Mouse (Mus musculus): ENCODE measurements around the gene Kcna2. TPM values are rescaled to one million over a fixed set of nuclear protein-coding genes. Genes with fewer than 3 reads are reported as not detected.

Gene Kcna2
- polyA plus RNA-seq, 1 experiment from 2014 or later = 2.6 TPM

DNA sequence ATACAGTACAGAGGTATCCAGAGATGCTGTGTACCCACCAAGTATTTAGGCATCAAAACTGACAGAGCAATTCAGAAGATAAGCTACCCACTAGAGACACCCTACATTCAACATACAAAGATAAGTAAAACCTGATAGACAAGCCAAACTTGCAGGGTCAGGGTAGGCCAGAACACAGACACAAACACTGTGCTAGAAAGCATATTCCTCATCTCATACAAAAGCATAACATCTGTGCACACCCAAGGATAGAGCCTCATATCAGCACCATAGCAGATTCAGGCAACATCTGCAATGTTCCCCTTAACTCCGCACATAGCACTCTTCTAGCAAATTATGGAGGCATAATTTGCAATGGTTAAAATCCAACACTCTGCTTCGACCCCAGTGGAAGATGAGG, 23.8 kb upstream of the Kcna2 start:
- no peak for ATAC-seq
- Histone ChIP-seq H3K27me3 (replicated peaks; ENCODE audit: control insufficient read depth, insufficient read depth, low read length) (no peaks in the 10 kb centered on the region), H3K4me1 (ENCODE audit: control insufficient read depth, insufficient read depth, low read depth, low read length) (no peaks in the 10 kb centered on the region), H3K4me3 (ENCODE audit: low read length) (no peak overlapping the region), H3K9ac (ENCODE audit: low read depth, low read length) (no peak overlapping the region), H3K4me2 (ENCODE audit: low read length) (no peak overlapping the region), H3K36me3 (ENCODE audit: control insufficient read depth, insufficient read depth, low read length) (no peaks in the 10 kb centered on the region), H3K27ac (ENCODE audit: low read depth, low read length) (no peak overlapping the region), H3K9me3 (ENCODE audit: control insufficient read depth, low read length) (no peaks in the 10 kb centered on the region)
- WGBS = 88% methylated on average over 2 of the region's 2 CpGs

- Histone ChIP-seq H3K9me3 (ENCODE audit: control insufficient read depth, low read length) (no peaks in the 10 kb centered on the region), H3K4me2 (ENCODE audit: low read length) (no peak overlapping the region), H3K27me3 (replicated peaks; ENCODE audit: control insufficient read depth, insufficient read depth, low read length) (no peaks in the 10 kb centered on the region), H3K4me3 (ENCODE audit: low read length) (no peak overlapping the region), H3K4me1 (ENCODE audit: control insufficient read depth, insufficient read depth, low read depth, low read length) (no peaks in the 10 kb centered on the region), H3K9ac (ENCODE audit: low read depth, low read length) (no peak overlapping the region), H3K27ac (ENCODE audit: low read depth, low read length) (no peak overlapping the region), H3K36me3 (ENCODE audit: control insufficient read depth, insufficient read depth, low read length) (no peaks in the 10 kb centered on the region)
- no peak for ATAC-seq
- 84% methylated on average over 3 of the region's 3 CpGs for WGBS
Measured at GRCm38 (mm10) chr3:107080803-107081202, 20.1 kb upstream of the Kcna2 start.

DNA sequence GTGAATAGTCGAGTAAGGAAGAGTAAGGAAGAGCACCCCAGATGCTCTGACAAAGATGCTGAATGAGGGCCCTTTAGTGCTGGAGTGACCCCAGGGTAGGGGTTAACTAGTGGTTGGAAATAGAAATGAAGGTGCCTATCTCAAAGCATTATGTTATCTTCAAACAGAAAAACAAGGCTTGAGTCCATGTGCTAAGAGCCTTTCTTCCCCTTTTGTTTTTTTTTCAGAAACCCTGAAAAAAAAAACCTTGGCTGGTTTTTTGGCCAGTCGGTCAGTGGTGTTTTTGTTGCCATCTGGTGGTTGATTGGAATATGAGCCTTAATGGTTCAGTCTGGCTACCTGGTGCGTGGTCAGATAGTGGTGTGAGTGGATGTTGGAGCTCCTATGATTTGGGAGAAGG, 19.7 kb upstream of the Kcna2 start:
- no peak overlapping the region for H3K4me3 ChIP-seq (ENCODE audit: low read length)
- no peak overlapping the region for H3K9ac ChIP-seq (ENCODE audit: low read depth, low read length)
- no peak overlapping the region for H3K27ac ChIP-seq (ENCODE audit: low read depth, low read length)
- ATAC-seq = no peak
- H3K27me3 ChIP-seq (replicated peaks; ENCODE audit: control insufficient read depth, insufficient read depth, low read length) = no peaks in the 10 kb centered on the region
- no peak overlapping the region for H3K4me2 ChIP-seq (ENCODE audit: low read length)
- no peaks in the 10 kb centered on the region for H3K36me3 ChIP-seq (ENCODE audit: control insufficient read depth, insufficient read depth, low read length)
- 22% methylated on average over 3 of the region's 3 CpGs for WGBS
- no peaks in the 10 kb centered on the region for H3K4me1 ChIP-seq (ENCODE audit: control insufficient read depth, insufficient read depth, low read depth, low read length)
- H3K9me3 ChIP-seq (ENCODE audit: control insufficient read depth, low read length) = no peaks in the 10 kb centered on the region

DNA sequence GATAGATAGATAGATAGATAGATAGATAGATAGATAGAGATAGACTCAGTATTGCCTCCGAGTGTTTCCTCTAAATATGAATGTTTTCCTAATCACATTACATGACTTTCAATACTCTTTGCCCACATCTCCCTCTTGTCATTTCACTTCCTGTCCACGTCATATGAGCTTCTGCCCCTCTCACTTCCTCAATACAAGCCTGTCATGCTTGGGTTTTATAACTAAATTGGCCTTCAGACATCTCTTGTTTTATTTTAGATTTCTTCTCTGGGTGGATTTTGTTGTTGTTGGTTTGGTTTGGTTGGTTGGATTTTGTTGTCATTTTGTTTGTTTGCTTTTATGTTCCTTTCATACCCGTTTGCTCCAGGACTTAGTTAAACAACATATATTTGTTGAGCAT, 16.4 kb upstream of the Kcna2 start:
- H3K4me2 ChIP-seq (ENCODE audit: low read length) = no peak overlapping the region
- WGBS = 81% methylated on average over 3 of the region's 3 CpGs
- H3K9me3 ChIP-seq (ENCODE audit: control insufficient read depth, low read length) = no peaks in the 10 kb centered on the region
- H3K9ac ChIP-seq (ENCODE audit: low read depth, low read length) = no peak overlapping the region
- H3K4me3 ChIP-seq (ENCODE audit: low read length) = no peak overlapping the region
- H3K27ac ChIP-seq (ENCODE audit: low read depth, low read length) = no peak overlapping the region
- no peaks in the 10 kb centered on the region for H3K27me3 ChIP-seq (replicated peaks; ENCODE audit: control insufficient read depth, insufficient read depth, low read length)
- no peaks in the 10 kb centered on the region for H3K4me1 ChIP-seq (ENCODE audit: control insufficient read depth, insufficient read depth, low read depth, low read length)
- H3K36me3 ChIP-seq (ENCODE audit: control insufficient read depth, insufficient read depth, low read length) = no peaks in the 10 kb centered on the region
- no peak for ATAC-seq

DNA sequence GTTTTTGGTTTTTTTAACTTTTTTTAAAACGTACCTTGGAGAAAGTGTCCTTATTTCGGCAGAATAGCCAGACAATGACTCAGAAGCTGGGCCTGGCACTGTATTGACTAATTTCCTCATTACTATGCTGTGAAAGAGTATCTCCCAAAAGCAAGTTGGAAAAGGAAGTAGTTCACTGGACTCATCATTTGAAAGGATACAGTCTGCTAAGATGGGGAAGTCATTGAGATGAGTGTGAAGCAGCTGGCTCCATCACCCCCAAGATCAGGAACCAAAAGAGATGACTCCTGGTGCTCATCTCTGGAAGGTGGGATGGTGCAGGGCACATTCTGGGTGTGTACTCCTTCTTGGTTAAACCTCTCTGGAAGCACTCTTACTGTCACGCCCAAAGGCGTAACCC, 13.5 kb upstream of the Kcna2 start:
- WGBS = 89% methylated on average over 4 of the region's 4 CpGs
- no peak for ATAC-seq
- H3K4me1 ChIP-seq (ENCODE audit: control insufficient read depth, insufficient read depth, low read depth, low read length) = no peaks in the 10 kb centered on the region

GRCm38 (mm10) chr3:107088820-107089219, 12.1 kb upstream of the Kcna2 start:
- Histone ChIP-seq H3K9me3 (ENCODE audit: control insufficient read depth, low read length) (no peaks in the 10 kb centered on the region), H3K9ac (ENCODE audit: low read depth, low read length) (no peak overlapping the region), H3K4me3 (ENCODE audit: low read length) (no peak overlapping the region), H3K27ac (ENCODE audit: low read depth, low read length) (no peak overlapping the region), H3K4me2 (ENCODE audit: low read length) (no peak overlapping the region), H3K27me3 (replicated peaks; ENCODE audit: control insufficient read depth, insufficient read depth, low read length) (no peaks in the 10 kb centered on the region), H3K4me1 (ENCODE audit: control insufficient read depth, insufficient read depth, low read depth, low read length) (no peaks in the 10 kb centered on the region), H3K36me3 (ENCODE audit: control insufficient read depth, insufficient read depth, low read length) (no peaks in the 10 kb centered on the region)
- WGBS = 77% methylated on average over 3 of the region's 3 CpGs
- no peak for ATAC-seq

More for the DNA sequence above, 13.5 kb upstream of the Kcna2 start:
- no peaks in the 10 kb centered on the region for H3K9me3 ChIP-seq (ENCODE audit: control insufficient read depth, low read length)
- no peaks in the 10 kb centered on the region for H3K36me3 ChIP-seq (ENCODE audit: control insufficient read depth, insufficient read depth, low read length)
- no peak overlapping the region for H3K4me3 ChIP-seq (ENCODE audit: low read length)
- no peaks in the 10 kb centered on the region for H3K27me3 ChIP-seq (replicated peaks; ENCODE audit: control insufficient read depth, insufficient read depth, low read length)
- no peak overlapping the region for H3K4me2 ChIP-seq (ENCODE audit: low read length)
- no peak overlapping the region for H3K9ac ChIP-seq (ENCODE audit: low read depth, low read length)
- no peak overlapping the region for H3K27ac ChIP-seq (ENCODE audit: low read depth, low read length)

GRCm38 (mm10) chr3:107089475-107089874, 11.5 kb upstream of the Kcna2 start:
- WGBS = 72% methylated on average over 3 of the region's 3 CpGs
- no peak overlapping the region for H3K27ac ChIP-seq (ENCODE audit: low read depth, low read length)
- ATAC-seq = no peak
- H3K4me2 ChIP-seq (ENCODE audit: low read length) = no peak overlapping the region
- no peaks in the 10 kb centered on the region for H3K9me3 ChIP-seq (ENCODE audit: control insufficient read depth, low read length)
- no peaks in the 10 kb centered on the region for H3K4me1 ChIP-seq (ENCODE audit: control insufficient read depth, insufficient read depth, low read depth, low read length)
- no peaks in the 10 kb centered on the region for H3K36me3 ChIP-seq (ENCODE audit: control insufficient read depth, insufficient read depth, low read length)
- H3K9ac ChIP-seq (ENCODE audit: low read depth, low read length) = no peak overlapping the region
- H3K27me3 ChIP-seq (replicated peaks; ENCODE audit: control insufficient read depth, insufficient read depth, low read length) = no peaks in the 10 kb centered on the region
- H3K4me3 ChIP-seq (ENCODE audit: low read length) = no peak overlapping the region

- no peaks in the 10 kb centered on the region for H3K36me3 ChIP-seq (ENCODE audit: control insufficient read depth, insufficient read depth, low read length)
- H3K4me1 ChIP-seq (ENCODE audit: control insufficient read depth, insufficient read depth, low read depth, low read length) = no peaks in the 10 kb centered on the region
- WGBS = 73% methylated on average over 7 of the region's 7 CpGs
- H3K27ac ChIP-seq (ENCODE audit: low read depth, low read length) = no peak overlapping the region
- no peaks in the 10 kb centered on the region for H3K9me3 ChIP-seq (ENCODE audit: control insufficient read depth, low read length)
- H3K9ac ChIP-seq (ENCODE audit: low read depth, low read length) = no peak overlapping the region
- no peak overlapping the region for H3K4me2 ChIP-seq (ENCODE audit: low read length)
- ATAC-seq = no peak
- H3K27me3 ChIP-seq (replicated peaks; ENCODE audit: control insufficient read depth, insufficient read depth, low read length) = no peaks in the 10 kb centered on the region
- no peak overlapping the region for H3K4me3 ChIP-seq (ENCODE audit: low read length)
Measured at GRCm38 (mm10) chr3:107090001-107090400, 10.9 kb upstream of the Kcna2 start.

DNA sequence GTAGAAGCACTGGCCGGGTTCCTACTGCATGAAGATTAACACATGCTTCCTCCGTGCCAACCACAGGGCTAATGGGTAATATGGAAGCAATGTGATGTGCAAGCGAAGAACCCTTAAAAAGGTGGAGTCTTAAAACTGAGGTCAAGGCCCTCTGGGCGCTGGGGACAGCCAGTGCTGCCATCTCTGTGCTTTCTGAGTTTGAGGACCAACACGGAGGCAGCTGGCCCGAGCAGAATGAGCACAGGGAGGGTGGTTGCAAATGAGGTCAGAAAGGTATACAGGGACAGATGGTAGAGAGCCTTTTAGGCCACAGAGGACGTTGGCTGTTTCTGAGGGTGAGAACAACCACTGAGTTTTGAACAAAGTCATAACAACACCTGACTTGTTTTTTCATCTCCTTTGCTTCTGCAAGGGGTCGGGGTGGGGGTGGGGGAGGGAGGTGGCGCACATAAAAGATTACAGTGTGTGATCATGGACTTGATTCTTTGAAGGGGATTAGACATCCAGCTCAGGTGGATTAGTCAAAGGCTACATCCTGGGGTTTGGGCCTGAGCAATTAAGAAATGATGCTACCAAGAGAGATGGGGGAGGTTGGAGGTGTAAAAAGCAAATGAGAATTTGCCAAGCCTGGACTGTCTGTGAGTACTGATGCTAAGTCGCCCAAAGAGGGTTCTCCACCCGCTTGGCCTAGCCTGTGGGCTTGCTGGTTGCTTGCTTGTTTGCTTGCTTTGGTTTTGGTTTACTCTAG, 10.4 kb upstream of the Kcna2 start:
- no peak for ATAC-seq
- WGBS = 75% methylated on average over 11 of the region's 11 CpGs
- H3K9ac ChIP-seq (ENCODE audit: low read depth, low read length) = no peak overlapping the region
- H3K9me3 ChIP-seq (ENCODE audit: control insufficient read depth, low read length) = no peaks in the 10 kb centered on the region
- H3K27ac ChIP-seq (ENCODE audit: low read depth, low read length) = no peak overlapping the region
- H3K4me1 ChIP-seq (ENCODE audit: control insufficient read depth, insufficient read depth, low read depth, low read length) = no peaks in the 10 kb centered on the region
- no peaks in the 10 kb centered on the region for H3K36me3 ChIP-seq (ENCODE audit: control insufficient read depth, insufficient read depth, low read length)
- no peak overlapping the region for H3K4me2 ChIP-seq (ENCODE audit: low read length)
- no peaks in the 10 kb centered on the region for H3K27me3 ChIP-seq (replicated peaks; ENCODE audit: control insufficient read depth, insufficient read depth, low read length)
- no peak overlapping the region for H3K4me3 ChIP-seq (ENCODE audit: low read length)
